Mouse (Mus musculus) liver, postnatal 0 days (tissue): Measurements from ENCODE around the gene Myrf.

Experiments used
- CTCF ChIP-seq: sonication (generic); IDR thresholded peaks from 2 replicates; pipeline ENCODE4 v1.5.1; 2016; ENCODE audit warnings: antibody characterized with exemption, low read depth
- EP300 ChIP-seq: IDR thresholded peaks from 2 replicates; pipeline ENCODE4 v1.6.1; 2016; ENCODE audit warnings: antibody characterized with exemption, low read depth, mild to moderate bottlenecking

GRCm38 (mm10) chr19:10289609-10290150, 49.1 kb upstream of the Myrf start:
- TF ChIP-seq CTCF (no peak), EP300 (no peak)
